Mouse (Mus musculus) lung, adult 2 months (tissue): Measurements from ENCODE around the gene Ptpn13. TPM values are rescaled to one million over a fixed set of nuclear protein-coding genes. Genes with fewer than 3 reads are reported as not detected.

Experiments used
- DNase-seq: peaks from one replicate; pipeline ENCODE4 v3.0.0; 2022
- H3K4me1 ChIP-seq: fragments of 200-500 bp; 2 replicates; pipeline ENCODE4 v1.6.1; 2011; ENCODE audit warnings: low read length; ENCODE audit not compliant: control insufficient read depth, insufficient read depth
- H3K4me3 ChIP-seq: fragments of 200-500 bp; replicated peaks from 2 replicates; pipeline ENCODE3; 2011; ENCODE audit warnings: low read depth, mild to moderate bottlenecking, control low read depth, low read length; ENCODE audit errors: extremely low read depth
- CTCF ChIP-seq: fragments of 200-500 bp; IDR thresholded peaks from 2 replicates; pipeline ENCODE4 v1.5.1; 2011; ENCODE audit warnings: mild to moderate bottlenecking, low read length, control low read depth; ENCODE audit not compliant: insufficient read depth
- POLR2A ChIP-seq: fragments of 200-500 bp; IDR thresholded peaks from 2 replicates; pipeline ENCODE4 v1.6.1; 2011; ENCODE audit warnings: low read depth, mild to moderate bottlenecking, control low read depth, low read length, borderline replicate concordance; ENCODE audit errors: extremely low read depth
- WGBS: fragments of 180-500 bp; shearing (Covaris S2); methylation state at CpG from one replicate; pipeline ENCODE4 v1.1.7; 2018; 5-methylcytosine and 5-hydroxymethylcytosine counted together
- polyA plus RNA-seq: library from polyadenylated mRNA; depleted of rRNA; stranded (reverse); fragments of >200 nt; gene quantifications from 2 replicates; pipeline ENCODE4 v1.2.3, GENCODE M21; 2012; rRNA removed

The Ptpn13 gene
- polyA plus RNA-seq, result 18.0 and 22.6 TPM in 2 replicates

DNA sequence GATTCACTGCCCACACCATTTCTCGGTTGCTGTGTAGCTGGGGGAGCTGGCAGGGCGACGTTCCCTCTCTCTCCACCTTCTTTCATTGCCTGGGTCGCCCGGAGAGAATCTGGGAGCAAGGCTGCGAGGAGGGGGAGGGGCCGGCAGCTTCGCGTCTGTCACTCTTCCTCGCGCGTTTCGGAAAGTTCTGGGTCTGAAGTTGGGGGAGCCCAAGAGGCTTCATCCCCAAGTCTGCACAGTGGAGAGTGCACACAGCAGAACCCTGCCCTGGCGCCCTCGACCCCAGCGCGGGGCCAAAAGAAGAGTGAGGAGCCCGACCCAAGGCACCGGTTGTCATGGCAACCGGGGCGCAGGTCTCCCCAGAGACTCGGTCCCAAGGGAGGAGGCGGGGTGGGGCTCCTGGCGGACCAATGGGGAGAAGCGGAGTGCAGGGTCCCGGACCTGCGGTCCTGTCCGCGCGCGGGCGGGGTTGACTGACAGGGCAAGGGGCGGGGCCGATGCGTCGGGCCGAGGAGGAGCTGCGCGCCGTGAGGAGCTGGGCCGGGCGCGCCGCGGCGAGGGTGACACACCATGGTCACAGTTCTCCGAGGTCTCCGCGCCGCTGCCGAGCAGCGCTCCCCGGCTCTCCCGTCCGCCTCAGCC is at the start of gene Ptpn13:
Gene Ptpn13 (plus strand): TSS at position 515 of the 642 bp plus-strand sequence.
- H3K4me1 ChIP-seq, result no peaks in the 10 kb centered on the region
- DNase-seq, result peak; percentile 91
- H3K4me3 ChIP-seq, result peak within 1 kb of the TSS; percentile 65
- under 1% methylated on average over 54 of the region's 55 CpGs for WGBS
- TF ChIP-seq CTCF (no peak), POLR2A (peak; percentile 84; the same call in 1 of the 2 replicates)

DNA sequence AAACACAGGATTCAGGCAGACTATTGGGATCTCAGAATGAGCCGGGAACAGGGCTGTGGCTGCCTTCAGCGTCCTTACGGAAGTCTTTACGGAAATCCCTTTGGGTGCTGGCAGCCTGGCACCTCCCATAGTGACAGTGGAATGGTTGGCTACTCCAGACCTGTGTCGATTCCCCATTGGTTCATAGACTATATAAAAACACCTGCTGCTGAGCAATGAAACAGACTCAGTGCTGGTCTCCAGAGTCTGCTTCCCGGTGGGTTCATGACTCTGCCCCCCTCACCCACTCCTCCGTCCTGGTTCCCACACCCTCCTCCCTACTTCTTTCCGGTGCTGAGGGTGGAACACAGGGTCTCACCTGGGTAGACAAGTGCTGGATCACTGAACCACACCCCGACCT is 49.8 kb upstream of the Ptpn13 start:
- TF ChIP-seq POLR2A (no peak), CTCF (no peak)
- WGBS, result 94% methylated on average over 9 of the region's 9 CpGs
- H3K4me1 ChIP-seq, result peaks cover 5% of the 10 kb centered on the region
- no peak overlapping the region for H3K4me3 ChIP-seq
- DNase-seq, result no peak

DNA sequence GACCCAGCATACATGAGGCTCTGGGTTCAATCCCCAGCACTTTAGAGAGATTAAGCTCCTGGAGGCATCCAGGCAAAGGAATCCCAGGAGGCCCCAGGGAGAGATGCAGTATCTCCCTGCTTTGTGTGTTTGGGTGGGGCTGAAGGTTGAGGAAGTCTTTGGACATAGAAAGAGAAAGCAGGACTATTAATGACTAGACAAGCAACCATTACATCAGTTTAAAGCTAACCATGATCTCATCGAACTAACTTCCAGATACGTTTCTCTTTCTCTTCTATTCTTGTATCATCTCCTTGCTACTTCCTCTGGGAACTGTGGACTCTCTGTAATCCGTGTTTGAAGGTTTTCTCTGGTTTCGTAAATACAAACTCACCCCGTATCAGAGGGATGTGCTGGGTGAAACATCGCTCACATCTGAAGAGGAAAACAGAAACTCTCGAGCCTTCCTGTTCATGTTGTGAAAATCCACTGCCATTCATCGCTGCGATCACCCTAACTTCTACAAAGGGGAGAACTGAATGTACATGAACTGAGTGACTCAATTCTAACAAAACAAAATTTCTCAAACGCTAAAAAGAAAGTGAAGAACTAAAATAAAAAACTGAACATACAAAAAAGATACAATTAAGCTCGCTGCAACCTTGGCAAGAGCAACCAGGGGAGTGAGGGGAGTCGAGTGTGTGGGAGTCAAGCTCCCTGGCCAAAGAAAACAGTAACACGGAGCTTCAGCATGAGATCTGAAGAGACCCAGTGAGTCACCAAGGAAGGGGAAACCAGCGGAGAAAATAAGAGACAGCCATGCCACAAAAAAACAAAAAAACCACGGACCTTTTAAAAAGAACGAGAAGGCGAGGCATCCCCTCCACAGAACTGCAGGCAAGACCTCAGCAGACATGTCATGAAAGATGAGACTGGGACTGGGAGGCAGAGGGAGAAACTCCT is 48.4 kb upstream of the Ptpn13 start:
- Histone ChIP-seq H3K4me3 (no peak overlapping the region), H3K4me1 (peaks cover 5% of the 10 kb centered on the region)
- DNase-seq, result no peak
- no peak for TF ChIP-seq CTCF
- no peak for TF ChIP-seq POLR2A
- WGBS, result 26% methylated on average over 17 of the region's 17 CpGs

DNA sequence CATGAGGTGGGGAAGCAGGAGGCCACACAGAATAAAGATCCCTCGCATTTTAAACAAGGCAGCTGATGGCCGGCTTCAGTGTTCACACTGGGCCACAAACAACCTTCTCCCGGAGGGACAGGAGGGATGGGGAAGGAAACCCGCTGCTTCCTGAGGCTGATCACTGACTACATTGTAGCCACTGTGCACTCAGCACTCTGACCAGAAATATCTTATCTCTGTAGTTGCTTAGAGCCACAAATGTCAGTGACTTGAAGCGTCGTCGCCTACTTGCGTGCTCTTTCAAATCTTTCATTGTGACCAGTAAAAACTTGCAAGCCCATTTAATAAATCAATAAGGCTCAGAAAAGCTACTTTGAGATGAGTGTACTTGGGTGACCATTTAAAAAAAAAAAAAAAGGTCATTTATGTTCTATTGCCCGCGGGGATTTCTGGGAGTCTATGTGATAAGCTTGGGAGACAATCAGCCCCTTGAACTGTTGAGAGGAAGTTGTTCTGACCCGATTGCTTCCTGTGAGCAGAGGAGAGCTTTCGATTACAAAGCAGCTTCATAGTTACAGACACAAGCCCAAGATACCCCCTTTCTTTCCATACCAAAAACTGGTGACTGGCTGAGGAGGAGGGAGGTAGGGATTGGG is 47.4 kb upstream of the Ptpn13 start:
- H3K4me1 ChIP-seq, result peaks cover 5% of the 10 kb centered on the region
- WGBS, result 25% methylated on average over 12 of the region's 12 CpGs
- TF ChIP-seq CTCF, result no peak
- no peak for TF ChIP-seq POLR2A
- no peak overlapping the region for H3K4me3 ChIP-seq
- DNase-seq, result no peak

DNA sequence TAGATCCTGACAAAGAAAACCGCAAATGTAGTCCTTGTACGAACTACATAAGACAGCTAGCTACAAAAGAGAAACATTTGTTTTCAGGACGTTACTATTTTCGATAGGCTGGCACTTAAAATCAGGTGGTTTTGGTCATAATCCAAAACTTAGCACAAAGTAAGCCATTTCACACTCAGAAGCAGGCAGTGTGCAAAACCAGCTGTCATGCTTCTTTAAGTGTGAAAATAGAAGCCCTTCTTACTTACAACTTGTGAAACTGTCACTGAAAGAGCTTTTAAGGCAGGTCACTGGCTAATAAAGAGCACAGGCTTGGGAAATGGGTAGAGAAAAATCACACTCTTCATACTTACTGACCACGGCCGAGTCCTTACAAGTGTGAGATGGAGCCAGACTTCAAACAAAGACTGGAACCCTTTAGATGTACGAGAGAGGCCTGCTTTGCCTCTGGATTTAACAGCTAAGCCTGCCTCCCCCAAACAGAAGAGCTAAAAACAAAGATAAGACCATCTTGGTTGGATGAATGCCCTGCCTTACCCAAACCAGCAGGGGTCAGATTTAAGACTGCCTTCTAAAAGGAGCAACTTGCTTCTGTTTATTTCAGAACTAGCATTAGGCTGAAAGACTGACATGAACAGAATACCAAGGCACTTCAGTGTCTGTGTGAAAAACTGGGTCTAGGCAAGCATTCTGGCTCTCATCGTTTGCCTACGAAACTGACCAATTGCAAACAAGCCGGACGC is 44.0 kb upstream of the Ptpn13 start:
- H3K4me3 ChIP-seq, result no peak overlapping the region
- DNase-seq, result no peak
- TF ChIP-seq POLR2A, result no peak
- no peak for TF ChIP-seq CTCF
- H3K4me1 ChIP-seq, result peaks cover 5% of the 10 kb centered on the region
- 65% methylated on average over 11 of the region's 11 CpGs for WGBS

DNA sequence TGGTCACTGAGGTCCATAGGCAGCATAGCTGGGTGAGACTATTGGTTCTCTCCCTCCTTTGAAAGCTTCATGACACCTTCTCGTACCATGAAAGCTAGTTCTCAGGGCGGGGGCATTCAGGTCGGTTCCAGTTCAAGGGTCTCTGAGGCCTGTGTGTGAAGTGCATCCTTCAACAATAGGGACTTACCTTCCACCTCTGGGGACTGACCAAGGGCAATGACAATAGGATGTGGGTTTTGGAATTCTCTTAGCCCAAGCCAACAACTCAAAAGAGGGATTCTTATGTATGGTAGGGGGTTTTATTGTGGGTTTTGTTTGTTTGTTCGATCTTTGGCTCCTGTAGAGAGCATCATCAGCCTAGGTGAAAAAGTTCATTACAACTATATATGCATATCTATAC is 42.0 kb upstream of the Ptpn13 start:
- peaks cover 2% of the 10 kb centered on the region for H3K4me1 ChIP-seq
- no peak overlapping the region for H3K4me3 ChIP-seq
- DNase-seq, result no peak
- WGBS, result 94% methylated on average over 4 of the region's 4 CpGs
- TF ChIP-seq POLR2A (no peak), CTCF (no peak)

DNA sequence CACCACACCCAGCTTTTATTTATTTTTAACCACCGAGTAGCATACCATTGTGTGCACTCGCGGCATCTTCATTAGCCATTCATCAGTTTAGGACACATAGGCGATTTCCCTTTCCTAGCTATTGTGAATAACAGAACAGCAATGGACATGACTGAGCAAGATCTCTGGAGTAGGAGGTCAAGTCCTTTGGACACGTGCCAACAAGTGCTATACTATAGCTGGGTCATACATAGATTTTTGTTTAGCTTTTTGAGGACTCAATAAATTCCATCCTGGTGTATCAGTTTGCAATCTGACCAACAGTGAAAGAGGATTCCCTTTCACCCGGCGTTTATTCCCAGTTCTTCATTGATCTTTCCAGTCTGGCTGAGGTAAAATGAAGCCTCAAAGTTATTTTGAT is 41.0 kb upstream of the Ptpn13 start:
- H3K4me1 ChIP-seq, result no peaks in the 10 kb centered on the region; the same call in 1 of the 2 replicates
- TF ChIP-seq CTCF (no peak), POLR2A (no peak)

DNA sequence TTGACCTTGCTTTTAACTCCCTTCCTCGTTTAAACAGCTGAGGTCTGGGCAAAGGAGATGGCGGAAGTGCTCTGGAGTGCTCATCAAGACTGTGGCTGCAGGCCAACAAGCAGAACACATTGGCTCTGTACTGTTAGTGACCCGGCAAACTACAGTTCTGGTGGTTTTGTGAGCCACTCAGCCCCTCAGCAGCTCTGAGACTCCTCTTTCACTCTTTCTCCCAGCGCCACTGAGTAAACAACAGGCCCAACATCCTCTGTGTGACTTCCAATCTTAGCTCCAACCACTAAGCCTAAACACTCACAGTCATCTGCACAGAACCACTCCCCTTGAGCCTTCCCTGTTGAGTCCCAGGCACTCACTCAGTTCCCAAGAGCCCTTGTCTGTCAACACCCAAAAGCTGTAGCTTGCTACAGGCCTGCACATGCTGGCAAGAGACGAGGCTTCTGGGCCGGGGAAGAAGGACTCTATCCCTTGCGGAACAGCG is 37.4 kb upstream of the Ptpn13 start:
- no peak for TF ChIP-seq CTCF
- TF ChIP-seq POLR2A, result no peak
- Histone ChIP-seq H3K4me1 (no peaks in the 10 kb centered on the region; the same call in 1 of the 2 replicates), H3K4me3 (no peak overlapping the region)
- peak; percentile 70 for DNase-seq
- 29% methylated on average over 8 of the region's 8 CpGs for WGBS

More for the DNA sequence above, 41.0 kb upstream of the Ptpn13 start:
- WGBS, result 62% methylated on average over 7 of the region's 7 CpGs
- DNase-seq, result no peak
- no peak overlapping the region for H3K4me3 ChIP-seq
